Mouse (Mus musculus) ES-Bruce4 (cell line): ENCODE results near the gene Mgat5.

Experiments
- CTCF ChIP-seq: IDR thresholded peaks from one replicate; pipeline ENCODE4 v1.8.1; 2011; ENCODE audit warnings: low read depth, low read length
- EP300 ChIP-seq: IDR thresholded peaks from 2 replicates; pipeline ENCODE4 v1.6.1; 2011; ENCODE audit warnings: low read depth, low read length; ENCODE audit not compliant: insufficient read depth
- POLR2A ChIP-seq: IDR thresholded peaks from one replicate; pipeline ENCODE4 v1.8.1; 2011; ENCODE audit warnings: low read length; ENCODE audit not compliant: insufficient read depth

DNA sequence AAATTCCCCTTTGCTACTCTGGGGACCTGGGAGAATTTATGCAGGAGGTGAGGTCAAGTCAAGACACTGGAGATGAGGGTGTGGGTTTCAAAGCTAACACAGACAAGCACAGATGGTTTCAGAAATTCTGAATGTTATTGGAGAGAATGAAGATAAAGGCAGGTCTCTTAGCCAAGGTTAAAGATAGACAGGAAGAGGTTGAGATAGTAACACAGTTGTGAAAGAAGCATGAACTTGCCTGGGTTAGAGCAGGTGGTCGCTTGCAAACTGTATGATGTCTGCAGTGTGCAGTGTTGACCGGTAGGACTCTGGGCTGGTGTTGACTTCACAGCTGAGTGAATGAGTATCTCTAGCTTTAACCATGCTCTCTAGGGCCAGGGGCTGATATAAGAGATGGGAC is 97.8 kb downstream of the Mgat5 start:
- TF ChIP-seq CTCF (no peak), POLR2A (no peak), EP300 (no peak)
